Mouse (Mus musculus) liver, embryonic 15.5 days (tissue): ENCODE data around the gene Vpreb3. TPM values are rescaled to one million over a fixed set of nuclear protein-coding genes. Genes with fewer than 3 reads are reported as not detected.

Experiments
- ATAC-seq: fragments of 200-750 bp; cut with Nextera tagmentation; 2 replicates; pipeline ENCODE4 v1.8.0; 2017; ENCODE audit warnings: moderate number of reproducible peaks, mild to moderate bottlenecking, moderate library complexity; ENCODE audit not compliant: insufficient read depth
- H3K27ac ChIP-seq: fragments of 300-500 bp; sonication (generic); replicated peaks from 2 replicates; pipeline ENCODE4 v1.5.1; 2015; ENCODE audit warnings: mild to moderate bottlenecking, inconsistent platforms
- H3K27me3 ChIP-seq: fragments of 300-500 bp; sonication (generic); 2 replicates; pipeline ENCODE4 v1.6.1; 2015; ENCODE audit warnings: mild to moderate bottlenecking, inconsistent platforms
- H3K36me3 ChIP-seq: fragments of 300-500 bp; sonication (generic); replicated peaks from 2 replicates; pipeline ENCODE4 v1.6.1; 2015; ENCODE audit warnings: moderate library complexity, mild to moderate bottlenecking, inconsistent platforms
- H3K4me1 ChIP-seq: fragments of 300-500 bp; sonication (generic); replicated peaks from 2 replicates; pipeline ENCODE4 v1.6.1; 2015; ENCODE audit warnings: inconsistent platforms
- H3K4me2 ChIP-seq: fragments of 300-500 bp; sonication (generic); 2 replicates; pipeline ENCODE4 v1.6.1; 2015; ENCODE audit warnings: moderate library complexity, mild to moderate bottlenecking, inconsistent platforms
- H3K4me3 ChIP-seq: fragments of 300-500 bp; sonication (generic); replicated peaks from 2 replicates; pipeline ENCODE4 v1.5.1; 2015; ENCODE audit warnings: mild to moderate bottlenecking, inconsistent platforms
- H3K9ac ChIP-seq: fragments of 300-500 bp; sonication (generic); 2 replicates; pipeline ENCODE4 v1.6.1; 2015; ENCODE audit warnings: moderate library complexity, mild to moderate bottlenecking, inconsistent platforms
- H3K9me3 ChIP-seq: fragments of 300-500 bp; sonication (generic); replicated peaks from 2 replicates; pipeline ENCODE4 v1.6.1; 2016; ENCODE audit warnings: inconsistent platforms
- WGBS: fragments of 180-500 bp; shearing (Covaris S2); methylation state at CpG from one replicate; pipeline ENCODE4 v1.1.7; 2015; ENCODE audit warnings: mixed read lengths; ENCODE audit not compliant: insufficient replicate concordance; 5-methylcytosine and 5-hydroxymethylcytosine counted together
- polyA plus RNA-seq: library from polyadenylated mRNA; unstranded; fragments of >200 nt; fragmentation: Nextera tagmentation; extraction: Ambion mirVana; gene quantifications from 2 replicates; pipeline ENCODE4 v1.2.1, GENCODE M21; 2015

Vpreb3 gene
- polyA plus RNA-seq, 1 experiment from 2014 or later: 6.4 TPM

GRCm38 (mm10) chr10:75932081-75932678, 10.7 kb upstream of the Vpreb3 start:
- 1% methylated on average over 43 of the region's 44 CpGs for WGBS
- no peak for ATAC-seq
- Histone ChIP-seq H3K27me3 (peaks cover 76% of the 10 kb centered on the region), H3K4me1 (peaks cover 54% of the 10 kb centered on the region), H3K9me3 (no peaks in the 10 kb centered on the region), H3K4me2 (peak overlapping the region; percentile 78), H3K36me3 (peaks cover 6% of the 10 kb centered on the region), H3K9ac (peak overlapping the region; percentile 53), H3K27ac (no peak overlapping the region), H3K4me3 (peak overlapping the region; percentile 52)

GRCm38 (mm10) chr10:75932891-75933290, 10.0 kb upstream of the Vpreb3 start, which contains the start of gene Chchd10:
TSS of gene Chchd10 (plus strand) at chr10:75933130.
- Histone ChIP-seq H3K36me3 (peaks cover 13% of the 10 kb centered on the region), H3K9ac (peak within 1 kb of the TSS; percentile 53), H3K4me3 (peak within 1 kb of the TSS; percentile 52), H3K27ac (no peak within 1 kb of the TSS), H3K4me2 (peak within 1 kb of the TSS; percentile 78), H3K4me1 (peaks cover 61% of the 10 kb centered on the region), H3K27me3 (peaks cover 72% of the 10 kb centered on the region), H3K9me3 (no peaks in the 10 kb centered on the region)
- 45% methylated on average over 6 of the region's 6 CpGs for WGBS
- ATAC-seq: no peak

- WGBS: 60% methylated on average over 1 of the region's 1 CpGs
- Histone ChIP-seq H3K4me3 (peak overlapping the region; percentile 71), H3K27me3 (peaks cover 51% of the 10 kb centered on the region), H3K27ac (peak overlapping the region; percentile 56), H3K4me2 (peak overlapping the region; percentile 97), H3K4me1 (peaks cover 78% of the 10 kb centered on the region), H3K9ac (peak overlapping the region; percentile 67; the same call in 1 of the 2 replicates), H3K9me3 (no peaks in the 10 kb centered on the region), H3K36me3 (peaks cover 15% of the 10 kb centered on the region)
- no peak for ATAC-seq
These were observed 7.9 kb upstream of the Vpreb3 start for GRCm38 (mm10) chr10:75934991-75935390.

GRCm38 (mm10) chr10:75935680-75936541, 6.9 kb upstream of the Vpreb3 start, which contains the start of gene Mmp11:
TSS of gene Mmp11 (minus strand) at chr10:75936496.
- whole genome bisulfite sequencing: 2% methylated on average over 51 of the region's 51 CpGs
- peak; percentile 70 for ATAC-seq
- H3K4me1 ChIP-seq: peaks cover 81% of the 10 kb centered on the region

GRCm38 (mm10) chr10:75936909-75937667, 5.8 kb upstream of the Vpreb3 start:
- ATAC-seq: no peak
- no peaks in the 10 kb centered on the region for H3K9me3 ChIP-seq
- peaks cover 71% of the 10 kb centered on the region for H3K4me1 ChIP-seq
- peak overlapping the region; percentile 97 for H3K4me2 ChIP-seq
- H3K27ac ChIP-seq: peak overlapping the region; percentile 93
- H3K9ac ChIP-seq: peak overlapping the region; percentile 67
- H3K27me3 ChIP-seq: peaks cover 30% of the 10 kb centered on the region
- peak overlapping the region; percentile 71 for H3K4me3 ChIP-seq
- 62% methylated on average over 18 of the region's 18 CpGs for WGBS
- peaks cover 15% of the 10 kb centered on the region for H3K36me3 ChIP-seq

More at GRCm38 (mm10) chr10:75935680-75936541, 6.9 kb upstream of the Vpreb3 start, which contains the start of gene Mmp11:
- H3K4me3 ChIP-seq: peak within 1 kb of the TSS; percentile 71
- peak within 1 kb of the TSS; percentile 67 for H3K9ac ChIP-seq
- peaks cover 42% of the 10 kb centered on the region for H3K27me3 ChIP-seq
- peak within 1 kb of the TSS; percentile 97 for H3K4me2 ChIP-seq
- H3K36me3 ChIP-seq: peaks cover 15% of the 10 kb centered on the region
- H3K9me3 ChIP-seq: no peaks in the 10 kb centered on the region
- H3K27ac ChIP-seq: peak within 1 kb of the TSS; percentile 93

- H3K27me3 ChIP-seq: peaks cover 21% of the 10 kb centered on the region
- no peaks in the 10 kb centered on the region for H3K9me3 ChIP-seq
- WGBS: 39% methylated on average over 10 of the region's 10 CpGs
- H3K4me3 ChIP-seq: peak overlapping the region; percentile 71
- H3K36me3 ChIP-seq: peaks cover 15% of the 10 kb centered on the region
- H3K9ac ChIP-seq: peak overlapping the region; percentile 67
- H3K27ac ChIP-seq: peak overlapping the region; percentile 93
- ATAC-seq: peak; percentile 65
- H3K4me2 ChIP-seq: peak overlapping the region; percentile 97
- H3K4me1 ChIP-seq: peaks cover 65% of the 10 kb centered on the region
These were observed 4.8 kb upstream of the Vpreb3 start for GRCm38 (mm10) chr10:75937851-75938643.

- peak; percentile 75 for ATAC-seq
- 27% methylated on average over 9 of the region's 9 CpGs for WGBS
- Histone ChIP-seq H3K4me2 (peak overlapping the region; percentile 97), H3K36me3 (peaks cover 15% of the 10 kb centered on the region), H3K9me3 (no peaks in the 10 kb centered on the region), H3K27ac (peak overlapping the region; percentile 93), H3K4me3 (peak overlapping the region; percentile 71), H3K4me1 (peaks cover 67% of the 10 kb centered on the region), H3K27me3 (peaks cover 6% of the 10 kb centered on the region), H3K9ac (peak overlapping the region; percentile 77)
These were observed 3.2 kb upstream of the Vpreb3 start for GRCm38 (mm10) chr10:75939481-75940234.

GRCm38 (mm10) chr10:75940520-75940919, 2.3 kb upstream of the Vpreb3 start, which contains the start of gene Gm867:
TSS of gene Gm867 (minus strand) at chr10:75940672.
- Histone ChIP-seq H3K9me3 (no peaks in the 10 kb centered on the region), H3K4me3 (peak within 1 kb of the TSS; percentile 71), H3K27me3 (0 out of 2 replicates have a peak, but pooled peaks cover 7% of the 10 kb centered on the region), H3K9ac (peak within 1 kb of the TSS; percentile 77), H3K4me1 (peaks cover 59% of the 10 kb centered on the region), H3K36me3 (peaks cover 15% of the 10 kb centered on the region), H3K4me2 (peak within 1 kb of the TSS; percentile 97), H3K27ac (peak within 1 kb of the TSS; percentile 93)
- no peak for ATAC-seq
- 79% methylated on average over 5 of the region's 5 CpGs for WGBS

- peaks cover 52% of the 10 kb centered on the region for H3K4me1 ChIP-seq
- H3K9me3 ChIP-seq: no peaks in the 10 kb centered on the region
- peaks cover 15% of the 10 kb centered on the region for H3K36me3 ChIP-seq
- WGBS: 72% methylated on average over 9 of the region's 9 CpGs
- H3K4me3 ChIP-seq: no peak overlapping the region
- no peak for ATAC-seq
- H3K27ac ChIP-seq: peak overlapping the region; percentile 93
- H3K4me2 ChIP-seq: 0 out of 2 replicates have a peak overlapping the region, but pooled peaks have one; percentile 97
- H3K9ac ChIP-seq: peak overlapping the region; percentile 77; the same call in 1 of the 2 replicates
- H3K27me3 ChIP-seq: 0 out of 2 replicates have a peak, but pooled peaks cover 9% of the 10 kb centered on the region
These were observed 1.6 kb upstream of the Vpreb3 start for GRCm38 (mm10) chr10:75941042-75941824.
